Mouse (Mus musculus) gastrocnemius, postnatal 14 days (tissue): ENCODE results near the gene 1700016H13Rik. TPM values are rescaled to one million over a fixed set of nuclear protein-coding genes. Genes with fewer than 3 reads are reported as not detected.

Experiments
- DNase-seq: peaks from one replicate; pipeline ENCODE4 v3.0.0; 2021; ENCODE audit warnings: mixed read lengths
- intact Hi-C: fragments of 180-260 bp; cut with DNase I; formaldehyde crosslinking; loops from one replicate; pipeline ENCODE4 v1.15.1; 2025; ENCODE audit warnings: low total_unique reads
- total RNA-seq, 2 experiments: library from RNA; stranded (reverse); gene quantifications; 2 replicates each; pipeline ENCODE4 v1.2.3; 2021

Gene 1700016H13Rik
- total RNA-seq, 2 experiments from 2014 or later = 0.18 to 0.47 TPM

- intact Hi-C loops = no loop called here
Observed at GRCm38 (mm10) chr5:103614356-103614755, 41.5 kb downstream of the 1700016H13Rik start.

GRCm38 (mm10) chr5:103612316-103612715 lies 43.5 kb downstream of the 1700016H13Rik start:
- intact Hi-C loops = no loop called here

More at GRCm38 (mm10) chr5:103614356-103614755, 41.5 kb downstream of the 1700016H13Rik start:
- DNase-seq = no peak

GRCm38 (mm10) chr5:103610856-103611472 lies 44.8 kb downstream of the 1700016H13Rik start:
- DNase-seq = no peak
- intact Hi-C loops = no loop called here

More at GRCm38 (mm10) chr5:103612316-103612715, 43.5 kb downstream of the 1700016H13Rik start:
- DNase-seq = no peak

- intact Hi-C loops = no loop called here
- DNase-seq = no peak
Observed at GRCm38 (mm10) chr5:103610148-103610547, 45.7 kb downstream of the 1700016H13Rik start.

DNA sequence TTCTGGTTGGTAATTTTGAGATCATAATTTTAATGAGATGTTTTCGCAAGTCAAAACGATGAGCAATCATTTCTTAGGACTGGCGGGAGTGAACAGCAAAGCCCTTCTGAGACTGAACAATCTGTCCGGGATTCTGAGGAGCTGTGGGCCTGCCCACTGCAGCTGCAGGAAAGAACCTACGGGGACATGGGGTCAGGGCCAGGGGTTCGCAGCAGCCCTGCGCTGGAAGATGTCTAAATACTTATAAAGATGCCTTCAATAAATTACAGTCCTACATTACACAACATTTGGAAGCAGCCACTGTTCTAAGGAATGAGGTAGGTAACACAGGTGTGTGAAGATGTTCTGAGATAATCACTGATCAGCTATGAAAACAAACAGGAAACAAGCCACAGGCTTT lies 50.1 kb downstream of the 1700016H13Rik start:
- DNase-seq = no peak
- intact Hi-C loops = no loop called here

DNA sequence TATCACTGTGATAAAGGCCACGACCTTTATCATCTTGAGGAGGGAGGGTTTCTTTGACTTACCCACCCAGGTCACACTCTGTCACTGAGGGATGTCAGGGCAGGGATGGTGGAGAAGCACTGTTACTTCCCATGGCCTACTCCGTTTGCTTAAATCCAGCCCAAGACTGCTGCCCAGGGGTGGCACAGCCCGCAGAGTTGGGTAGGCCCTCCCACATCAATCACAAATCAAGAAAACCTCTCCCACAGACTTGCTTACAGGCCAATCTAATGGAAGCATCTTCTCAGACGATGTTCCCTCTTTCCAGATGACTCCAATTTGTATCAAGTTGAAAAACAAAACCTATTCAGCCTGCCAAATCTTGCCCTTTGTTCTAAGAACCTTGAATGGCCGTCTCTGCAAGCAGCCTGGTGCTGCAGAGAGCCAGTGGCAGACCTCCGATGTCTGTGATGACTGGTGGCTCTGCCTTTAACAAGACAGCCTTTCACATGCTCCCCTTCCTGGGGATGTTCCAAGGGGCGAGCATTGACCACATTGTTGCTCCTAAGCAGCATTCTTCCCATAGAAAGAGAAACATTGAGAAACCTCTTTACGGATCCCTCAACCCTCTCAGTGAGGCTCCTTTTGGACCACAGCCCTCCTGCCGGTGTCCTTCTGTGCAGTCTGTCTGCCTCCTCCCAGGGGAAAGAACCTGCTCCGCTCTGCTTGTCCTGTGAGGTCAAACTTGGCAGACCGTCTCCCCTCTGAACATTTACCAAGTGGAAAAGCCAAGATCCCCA lies 52.5 kb downstream of the 1700016H13Rik start:
- DNase-seq = peak; percentile 47
- intact Hi-C loops = no loop called here

- intact Hi-C loops = no loop called here
- DNase-seq = peak; percentile 33
Observed at GRCm38 (mm10) chr5:103598881-103599280, 56.9 kb downstream of the 1700016H13Rik start.

DNA sequence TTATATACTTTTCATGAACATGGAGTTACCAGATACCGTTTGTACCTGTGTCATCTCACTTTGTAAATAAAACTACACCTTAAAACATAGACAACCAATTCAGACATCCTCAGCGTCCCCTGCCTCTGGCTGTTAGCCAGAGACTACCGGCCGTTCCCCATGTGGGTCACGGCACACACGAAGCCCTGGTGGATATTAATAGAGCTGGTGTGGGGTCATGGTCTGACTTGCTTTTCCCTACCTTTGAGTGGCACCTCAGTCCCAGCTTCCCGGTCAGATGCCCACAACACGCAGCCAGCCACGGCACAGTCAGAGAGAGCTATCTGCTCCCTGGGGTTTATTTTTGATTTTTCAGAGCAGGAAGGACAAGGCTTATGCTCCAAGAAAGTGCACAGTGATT lies 57.5 kb downstream of the 1700016H13Rik start:
- intact Hi-C loops = no loop called here

More for the DNA sequence above, 57.5 kb downstream of the 1700016H13Rik start:
- DNase-seq = no peak

Other genes starting within 250 kb of the 1700016H13Rik start
- 1 to 10 TPM; 5.4 to 6.0 TPM for gene Ptpn13, start 230.8 kb downstream of the 1700016H13Rik start, total RNA-seq
- gene Slc10a6, start 26.6 kb downstream of the 1700016H13Rik start, total RNA-seq = 1 to 10 TPM in 1 of 2 experiments, under 1 TPM in 1; 0.47 to 5.4 TPM
- 10 to 100 TPM; 26.3 to 45.5 TPM for gene Aff1, start 36.4 kb upstream of the 1700016H13Rik start, total RNA-seq